Mouse (Mus musculus) frontal cortex, postnatal 14 days (tissue): ENCODE results near the gene Dpyd.

Source experiments
- DNase-seq, 2 experiments: peaks; one replicate each; pipeline ENCODE4 v3.0.0; 2022; ENCODE audit warnings: low spot score in 2 of 2

The Dpyd gene

DNA sequence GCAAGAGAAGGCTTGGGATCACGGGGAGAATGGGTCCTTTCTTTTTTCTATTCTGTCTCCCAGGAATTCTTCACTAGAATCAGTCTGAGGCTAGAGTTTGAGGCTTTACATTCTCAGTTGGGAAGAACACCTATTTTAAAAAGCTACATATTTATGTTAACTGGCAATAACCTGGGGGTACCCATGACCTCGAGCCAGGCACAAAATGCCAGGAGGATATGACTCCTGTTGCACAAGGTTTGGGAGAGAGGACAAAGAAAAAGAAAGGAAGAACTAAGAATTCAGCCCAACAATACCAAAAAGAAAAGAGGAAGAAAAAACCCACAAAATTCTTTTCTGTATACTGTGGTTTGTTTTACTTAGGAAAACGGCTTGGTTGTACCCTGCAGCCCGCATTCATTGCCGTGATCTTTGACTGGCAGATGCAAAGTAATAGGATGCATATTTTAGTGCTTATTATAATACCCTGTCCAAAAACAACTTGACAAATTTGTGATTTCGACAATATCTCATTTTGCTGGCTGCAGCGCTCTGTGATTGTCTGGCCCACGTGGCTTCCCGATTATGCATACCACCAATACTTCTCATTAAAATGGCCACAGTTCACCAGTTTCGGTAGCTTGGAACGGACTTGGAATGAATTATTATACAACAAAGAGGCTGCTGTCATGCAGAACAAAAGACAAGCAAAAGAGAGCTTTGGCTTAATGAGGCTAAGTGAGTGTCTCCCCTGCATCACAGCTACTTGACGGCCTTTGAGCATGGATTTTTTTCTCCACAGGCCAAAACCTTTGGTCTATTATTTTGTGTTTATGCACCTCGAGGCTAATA is 799.8 kb downstream of the Dpyd start:
- peak in 1 of 2 experiments; percentile 9 for DNase-seq

DNA sequence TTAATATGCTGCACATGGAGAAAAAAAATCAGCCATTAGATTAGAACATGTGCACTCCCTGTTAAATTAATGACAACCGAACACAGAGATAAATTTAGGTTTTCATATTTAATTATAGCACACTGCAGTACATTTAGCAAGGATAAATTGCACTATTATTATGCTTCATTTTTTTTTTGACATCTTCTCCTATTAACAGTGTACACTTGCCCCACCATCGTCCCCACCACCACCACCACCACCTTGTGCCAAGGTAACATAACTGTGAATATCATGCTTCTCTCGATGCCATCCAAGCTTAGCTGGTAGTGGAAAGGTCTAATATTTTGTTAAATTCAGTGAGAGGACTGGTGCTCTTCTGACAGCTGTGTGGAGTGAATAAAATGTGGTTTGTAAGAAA is 800.5 kb downstream of the Dpyd start:
- no peak for DNase-seq

DNA sequence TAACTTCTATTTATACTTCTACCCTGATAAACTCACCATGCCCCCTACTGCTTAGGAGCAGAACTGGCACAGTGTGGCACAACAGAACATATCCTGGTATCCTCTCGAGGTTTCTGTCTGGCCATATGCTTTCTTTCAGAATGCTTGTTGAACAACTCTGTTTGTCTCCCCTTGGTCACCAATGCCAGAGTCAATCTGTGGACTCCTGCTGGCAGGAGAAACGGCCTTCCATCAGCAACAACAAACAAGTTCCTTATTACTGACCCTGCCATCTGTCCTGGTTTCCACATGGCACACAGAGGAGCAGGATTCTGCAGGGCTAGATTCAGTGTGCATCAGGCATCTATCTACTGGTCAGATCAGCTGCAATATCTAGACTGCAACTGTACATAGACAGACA is 807.0 kb downstream of the Dpyd start:
- no peak for DNase-seq

DNA sequence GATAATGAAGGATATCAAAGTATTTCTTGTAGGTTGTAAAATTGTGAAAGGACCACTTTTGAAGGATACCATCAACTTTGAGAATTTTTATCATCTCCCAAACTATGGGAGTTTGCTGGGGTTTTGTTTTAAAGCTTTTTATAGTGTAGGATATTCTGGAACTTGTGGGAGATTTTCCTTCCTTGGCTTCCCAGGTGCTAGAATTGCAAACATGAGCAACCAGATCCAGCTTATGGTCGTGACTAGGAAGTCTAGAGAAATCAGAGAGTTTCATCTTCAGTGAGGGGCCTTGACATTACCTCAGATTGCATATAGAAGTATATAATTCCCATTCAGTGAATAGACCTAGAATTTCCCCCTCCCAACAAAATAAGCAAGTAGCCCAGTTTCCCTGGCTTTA is 819.2 kb downstream of the Dpyd start:
- no peak for DNase-seq

DNA sequence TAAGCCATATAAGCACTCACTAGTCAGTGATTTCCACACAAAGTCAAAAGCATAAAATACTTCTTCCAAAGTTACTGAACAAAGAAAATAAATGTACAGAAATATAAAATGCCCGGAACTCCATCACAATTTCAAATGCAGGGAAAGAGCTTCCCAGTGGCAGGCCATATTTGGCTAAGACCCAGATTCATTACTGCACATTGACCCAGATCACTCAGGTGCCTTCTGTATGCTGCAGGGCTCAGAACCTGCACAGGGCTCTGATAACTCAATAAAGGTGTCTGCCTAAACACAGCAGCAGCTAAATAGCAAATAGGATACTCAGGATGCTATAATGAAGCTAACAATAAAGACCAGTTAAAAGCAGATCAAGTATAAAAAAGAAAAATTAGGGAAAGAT is 820.5 kb downstream of the Dpyd start:
- DNase-seq, result no peak

DNA sequence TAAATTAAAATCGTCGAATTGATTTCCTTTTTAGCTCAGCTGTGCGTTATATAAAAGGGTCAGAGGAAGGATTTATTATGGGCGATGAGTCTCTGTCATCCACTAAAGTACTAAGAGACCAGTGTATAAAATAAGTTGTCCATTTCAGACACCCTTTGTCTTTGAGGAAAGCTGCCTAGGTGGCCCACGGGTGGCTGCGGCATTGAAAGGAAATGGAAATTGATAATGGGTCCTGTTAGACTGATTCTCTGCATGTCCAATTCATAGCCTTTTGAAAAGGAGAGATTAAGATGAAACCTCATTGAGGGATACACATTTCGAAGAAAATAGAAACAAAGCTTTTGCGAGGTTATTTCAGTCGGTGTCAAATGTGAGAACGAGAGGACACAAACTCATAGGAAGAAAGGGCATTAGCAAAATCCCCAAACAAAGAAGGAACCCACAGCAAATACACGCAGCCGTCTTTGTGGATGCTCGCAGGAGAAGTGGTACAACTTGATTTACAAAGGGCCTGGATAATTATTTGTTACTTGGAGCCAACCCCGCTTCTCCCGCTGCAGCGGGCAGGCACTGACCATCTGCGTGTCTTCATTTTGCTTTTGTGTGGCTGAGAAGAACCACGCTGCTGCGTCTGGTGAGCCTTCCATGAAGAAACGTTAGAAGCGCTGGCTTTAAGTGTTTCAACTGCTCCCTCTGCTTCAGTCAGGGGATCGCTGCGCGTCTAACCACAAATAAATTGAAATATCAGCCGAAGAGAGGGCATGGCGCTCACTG is 825.6 kb downstream of the Dpyd start:
- no peak for DNase-seq

DNA sequence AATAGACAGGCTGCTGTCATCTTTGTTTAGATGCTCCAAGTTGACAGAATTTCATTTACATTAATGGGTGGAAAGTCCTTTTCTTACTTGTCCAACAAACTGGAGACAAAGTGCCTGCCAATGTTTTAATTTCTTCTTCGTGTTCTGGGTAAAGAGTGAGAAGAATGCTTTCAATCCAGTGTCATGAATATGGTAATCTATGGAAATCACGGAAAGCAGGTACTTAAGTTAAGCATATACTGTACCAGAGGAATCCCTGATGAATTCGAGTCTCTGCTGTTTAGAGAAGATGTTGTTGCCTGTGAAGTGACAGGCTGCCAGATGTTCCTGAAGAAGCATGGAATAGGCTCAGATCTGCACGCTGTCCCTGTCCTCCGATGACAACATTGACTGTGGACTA is 835.3 kb downstream of the Dpyd start:
- no peak for DNase-seq

DNA sequence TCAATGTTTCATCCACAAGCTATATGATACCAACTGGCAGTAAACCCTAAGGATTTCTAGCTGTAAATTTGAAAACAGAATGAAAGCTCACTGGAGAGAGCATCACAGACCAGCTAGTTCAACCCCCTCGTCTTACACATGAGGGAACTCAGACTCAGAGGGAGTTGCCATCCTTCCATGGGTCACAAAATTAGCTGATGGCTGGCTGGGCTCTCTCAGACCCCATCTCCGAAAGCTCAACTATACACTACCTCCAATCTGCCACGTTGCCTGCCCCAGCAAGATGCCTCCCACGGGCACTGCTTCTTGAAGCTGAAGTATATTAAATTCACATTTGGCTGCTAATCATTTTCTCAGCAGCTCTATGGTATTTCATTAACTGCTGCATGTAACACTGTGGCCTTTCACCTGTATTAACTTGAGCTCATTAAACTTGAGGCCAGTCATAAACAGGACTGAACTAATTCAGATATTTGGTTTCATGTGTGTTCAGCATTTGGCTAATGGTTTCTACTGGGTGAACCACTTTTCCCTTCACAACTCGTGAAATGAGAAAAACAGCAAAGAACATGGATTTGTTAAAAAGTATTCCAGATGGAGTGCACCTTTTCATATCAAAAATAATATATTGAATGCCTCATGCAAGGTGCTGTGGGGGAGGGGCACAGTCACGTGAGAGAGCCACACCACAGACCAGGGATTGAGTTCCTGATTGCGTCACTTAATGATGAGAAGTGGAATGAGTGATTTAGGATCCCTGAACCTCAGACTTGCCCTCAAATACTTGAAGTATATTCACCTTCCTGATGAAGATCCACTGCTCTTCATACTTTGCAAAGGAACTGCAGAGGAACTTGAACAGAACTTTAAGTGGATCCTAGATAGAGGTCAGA is 841.2 kb downstream of the Dpyd start:
- no peak for DNase-seq

DNA sequence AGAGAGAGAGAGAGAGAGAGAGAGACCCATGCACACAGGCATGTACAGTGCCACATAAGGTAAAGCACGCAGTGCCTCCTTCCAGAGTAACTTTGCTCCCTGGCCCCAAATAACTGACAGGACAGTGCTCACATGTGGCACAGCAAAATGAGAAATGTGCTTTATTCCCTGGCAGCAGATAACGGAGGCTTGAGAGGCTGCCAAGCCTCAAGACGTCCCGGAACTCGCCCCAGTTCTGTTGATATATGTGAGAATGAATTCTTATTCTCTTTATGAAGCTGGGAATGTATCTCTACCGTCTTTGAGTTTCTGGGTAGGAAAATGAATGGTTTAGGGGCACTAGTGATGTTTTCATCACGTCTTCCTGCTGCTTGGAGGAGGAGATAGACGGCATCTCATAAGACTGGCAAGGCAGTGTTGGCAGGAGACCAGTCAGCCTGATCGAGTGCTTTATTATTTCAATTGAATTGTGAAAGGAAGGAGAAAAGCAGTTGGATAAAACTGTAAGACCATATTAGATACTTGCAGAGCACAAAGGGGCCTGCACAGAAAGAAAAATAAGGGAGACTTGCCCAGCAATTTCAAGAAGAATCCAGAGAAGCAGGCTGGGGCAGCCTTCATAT is 857.3 kb downstream of the Dpyd start:
- DNase-seq, result peak in 1 of 2 experiments; percentile 4

DNA sequence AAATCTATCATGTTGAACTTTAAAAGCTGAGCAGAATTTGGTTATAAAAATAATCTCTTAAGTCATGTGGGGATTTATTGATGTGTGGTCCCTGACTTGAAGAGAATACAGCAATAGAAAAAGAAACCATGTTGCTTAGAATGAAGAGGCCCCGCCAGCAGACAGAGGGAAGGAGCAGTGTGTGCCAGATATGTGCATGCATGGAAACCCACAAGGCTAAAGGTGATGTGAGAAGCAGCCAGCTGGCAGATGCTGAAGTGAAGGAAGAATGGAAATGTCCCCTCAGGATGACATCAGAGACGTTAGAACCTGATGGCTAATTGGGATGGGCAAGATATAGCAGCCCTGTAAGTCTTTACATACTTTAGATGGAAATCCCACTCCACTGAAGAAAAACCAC is 857.8 kb downstream of the Dpyd start:
- no peak for DNase-seq

DNA sequence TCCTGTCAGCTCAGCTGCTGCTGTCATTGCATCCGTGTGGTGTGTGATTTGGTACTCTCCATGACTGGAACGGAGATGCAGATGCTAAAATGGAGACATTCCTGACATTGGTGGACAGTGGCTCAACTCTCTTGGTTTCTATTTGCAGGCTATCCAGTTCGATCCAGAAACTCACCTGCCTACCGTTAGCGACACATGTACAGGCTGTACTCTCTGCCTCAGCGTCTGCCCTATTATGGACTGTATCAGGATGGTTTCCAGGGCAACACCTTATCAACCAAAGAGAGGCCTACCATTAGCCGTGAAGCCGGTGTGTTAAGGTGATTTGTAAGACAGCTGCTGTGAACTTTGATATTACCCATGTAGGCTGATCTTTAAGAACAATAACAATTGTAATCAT is 869.4 kb downstream of the Dpyd start:
- DNase-seq, result no peak

DNA sequence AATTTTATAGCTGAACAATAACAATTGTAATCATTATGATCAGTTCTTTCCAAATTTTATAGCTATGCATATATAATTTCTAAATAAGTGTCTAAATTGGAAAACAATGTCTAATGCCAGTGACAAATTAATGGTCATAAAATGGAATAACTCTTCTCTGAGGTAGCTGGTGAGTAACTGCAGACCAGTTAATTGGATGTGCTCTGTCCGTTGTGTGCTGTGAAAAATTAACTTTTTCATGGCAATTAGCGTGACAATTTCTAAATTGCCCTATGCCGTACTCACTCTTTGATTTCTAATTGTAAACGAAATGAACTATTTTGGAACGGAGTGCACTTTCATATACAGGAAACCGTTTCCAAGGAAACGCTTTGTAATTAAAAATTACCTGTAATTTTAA is 869.8 kb downstream of the Dpyd start:
- no peak for DNase-seq

DNA sequence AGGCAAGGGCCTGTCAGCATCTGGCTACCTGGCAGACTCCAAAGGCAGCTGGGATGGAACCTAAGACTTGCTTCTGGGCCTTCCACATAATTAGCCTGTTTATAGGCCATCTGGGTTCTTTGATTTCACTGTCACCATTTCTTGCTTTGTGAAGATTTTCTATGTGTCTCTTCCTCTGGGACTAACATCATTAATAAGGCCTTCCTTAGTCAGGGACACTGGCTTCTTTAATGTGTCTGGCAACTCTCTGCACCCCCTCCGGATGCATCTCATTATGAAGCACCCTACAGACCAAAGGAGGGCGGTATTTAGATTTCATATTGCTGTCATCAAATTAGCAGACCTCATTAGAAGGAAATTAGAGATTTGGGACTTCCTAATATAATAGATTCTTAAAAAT is 885.6 kb downstream of the Dpyd start:
- DNase-seq, result no peak

DNA sequence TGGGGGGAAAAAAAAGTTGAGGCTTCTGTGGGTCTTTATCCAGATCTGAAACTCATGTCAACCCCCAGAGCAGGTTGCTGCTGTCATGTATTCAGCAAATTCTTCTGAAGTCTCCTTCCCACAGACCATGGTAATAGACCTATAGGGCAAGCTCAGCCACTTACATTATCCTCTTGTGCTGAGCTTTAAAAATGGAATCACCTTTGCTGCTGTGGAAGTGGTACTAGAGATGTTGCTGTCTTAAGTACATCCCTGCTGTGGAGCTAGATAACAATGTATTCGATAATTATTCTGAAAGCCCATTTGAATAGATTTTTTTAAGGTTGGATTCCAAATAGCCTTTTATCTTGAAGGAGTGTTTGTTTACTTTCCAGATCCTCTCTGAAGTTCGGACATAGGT is 902.1 kb downstream of the Dpyd start:
- DNase-seq, result no peak

DNA sequence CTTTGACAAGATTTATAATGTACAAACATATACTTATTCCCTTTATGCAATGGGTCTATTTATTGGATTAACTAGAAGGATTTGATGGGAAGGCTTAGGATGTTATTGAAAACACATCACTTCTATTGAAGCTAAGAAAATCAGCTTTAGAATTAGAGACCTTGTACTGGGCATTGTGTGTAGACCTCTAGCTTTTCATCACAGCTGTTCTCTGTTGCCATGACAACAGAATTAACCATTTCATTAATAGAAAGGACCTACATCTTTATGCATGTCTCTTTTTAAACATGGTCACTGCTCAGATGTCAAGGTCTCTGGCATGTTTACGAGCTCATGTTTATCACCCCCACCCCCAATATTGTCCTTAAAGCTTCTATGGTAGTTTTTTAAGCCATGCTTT is 902.5 kb downstream of the Dpyd start:
- no peak for DNase-seq

DNA sequence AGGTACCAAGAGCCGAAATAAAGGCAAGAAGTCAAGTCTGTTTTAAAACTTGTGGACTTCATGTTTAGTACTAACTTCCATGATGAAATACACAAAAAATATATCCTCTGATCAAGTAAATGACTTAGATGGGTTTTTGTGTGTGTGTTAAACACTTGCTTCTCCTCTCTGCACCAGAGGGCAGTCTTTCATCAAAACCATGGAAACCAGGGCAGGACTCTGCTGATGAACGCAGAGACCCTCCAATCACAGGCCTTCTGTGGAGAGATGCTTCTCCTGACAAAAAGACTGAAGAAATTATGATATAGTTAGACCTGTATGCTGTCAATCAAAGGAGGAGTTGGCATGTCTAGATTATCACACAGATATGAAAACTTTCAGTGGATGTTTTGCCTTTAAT is 905.8 kb downstream of the Dpyd start:
- DNase-seq, result no peak
